Mouse (Mus musculus): ENCODE measurements around the gene Zmynd11. TPM values are rescaled to one million over a fixed set of nuclear protein-coding genes. Genes with fewer than 3 reads are reported as not detected.

Zmynd11 gene
- polyA plus RNA-seq, 1 experiment from 2014 or later: 87.9 TPM

GRCm38 (mm10) chr13:9708433-9709240, 56.5 kb downstream of the Zmynd11 start:
- WGBS: 77% methylated on average over 7 of the region's 7 CpGs
- H3K27ac ChIP-seq: no peak overlapping the region
- H3K36me3 ChIP-seq: no peaks in the 10 kb centered on the region
- H3K27me3 ChIP-seq (replicated peaks): no peaks in the 10 kb centered on the region
- H3K9ac ChIP-seq: no peak overlapping the region
- H3K9me3 ChIP-seq: no peaks in the 10 kb centered on the region
- no peak overlapping the region for H3K4me3 ChIP-seq (replicated peaks)
- no peak overlapping the region for H3K4me2 ChIP-seq (replicated peaks)
- no peaks in the 10 kb centered on the region for H3K4me1 ChIP-seq (replicated peaks)
- peak; percentile 45; the same call in 1 of the 2 replicates for ATAC-seq

DNA sequence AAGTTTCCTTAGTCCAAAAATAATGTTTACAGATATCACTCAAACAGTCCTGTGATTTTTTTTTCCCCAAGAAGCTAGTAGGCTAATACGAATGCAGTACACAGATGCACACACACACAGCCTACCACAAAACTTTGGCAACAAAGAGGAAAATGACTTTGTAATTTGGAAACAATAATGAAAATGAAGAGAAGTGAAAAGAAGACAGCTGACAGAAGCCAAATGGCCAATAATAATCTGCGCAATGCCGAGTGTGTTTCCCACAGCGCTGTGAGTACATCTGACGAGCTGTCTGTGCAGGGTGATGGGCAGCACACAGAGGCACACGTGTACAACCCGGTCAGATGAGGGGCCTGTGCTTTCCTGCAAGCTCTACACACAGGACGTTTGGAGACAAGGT, 58.4 kb downstream of the Zmynd11 start:
- H3K9ac ChIP-seq: no peak overlapping the region
- WGBS: 90% methylated on average over 8 of the region's 8 CpGs
- no peaks in the 10 kb centered on the region for H3K36me3 ChIP-seq
- no peaks in the 10 kb centered on the region for H3K4me1 ChIP-seq (replicated peaks)
- no peaks in the 10 kb centered on the region for H3K27me3 ChIP-seq (replicated peaks)
- H3K4me2 ChIP-seq (replicated peaks): no peak overlapping the region
- no peaks in the 10 kb centered on the region for H3K9me3 ChIP-seq
- no peak for ATAC-seq
- H3K27ac ChIP-seq: no peak overlapping the region
- no peak overlapping the region for H3K4me3 ChIP-seq (replicated peaks)

- WGBS: 75% methylated on average over 12 of the region's 12 CpGs
- no peaks in the 10 kb centered on the region for H3K9me3 ChIP-seq
- no peak overlapping the region for H3K4me3 ChIP-seq (replicated peaks)
- no peak overlapping the region for H3K27ac ChIP-seq
- H3K27me3 ChIP-seq (replicated peaks): no peaks in the 10 kb centered on the region
- ATAC-seq: no peak
- no peak overlapping the region for H3K9ac ChIP-seq
- H3K4me1 ChIP-seq (replicated peaks): no peaks in the 10 kb centered on the region
- no peak overlapping the region for H3K4me2 ChIP-seq (replicated peaks)
- no peaks in the 10 kb centered on the region for H3K36me3 ChIP-seq
Measured at GRCm38 (mm10) chr13:9702615-9703235, 62.4 kb downstream of the Zmynd11 start.

- Histone ChIP-seq H3K4me3 (replicated peaks) (no peak overlapping the region), H3K9ac (no peak overlapping the region), H3K27me3 (replicated peaks) (no peaks in the 10 kb centered on the region), H3K4me1 (replicated peaks) (no peaks in the 10 kb centered on the region), H3K27ac (no peak overlapping the region), H3K9me3 (no peaks in the 10 kb centered on the region), H3K4me2 (replicated peaks) (no peak overlapping the region), H3K36me3 (peaks cover 5% of the 10 kb centered on the region; the same call in 1 of the 2 replicates)
- WGBS: 97% methylated on average over 4 of the region's 4 CpGs
- no peak for ATAC-seq
Measured at GRCm38 (mm10) chr13:9697340-9697739, 67.8 kb downstream of the Zmynd11 start.

DNA sequence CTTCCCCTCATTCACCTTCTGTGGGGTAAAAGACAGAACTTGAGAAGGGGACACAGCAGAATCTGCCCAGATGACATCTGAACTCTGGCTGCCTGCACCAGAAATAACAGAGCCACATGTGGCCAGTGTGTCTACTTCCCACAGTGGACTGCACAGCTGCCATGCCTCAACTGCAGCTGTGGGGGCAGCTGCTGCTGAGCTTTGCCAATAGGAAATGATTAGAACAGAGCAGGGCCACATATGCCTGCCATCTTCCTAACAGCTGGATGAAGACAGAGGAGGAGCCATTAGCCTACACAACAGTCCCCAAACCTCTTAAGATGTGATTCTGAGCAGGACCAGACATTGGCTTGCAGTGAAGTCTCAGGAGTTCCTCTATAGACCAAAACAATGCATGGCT, 69.3 kb downstream of the Zmynd11 start:
- Histone ChIP-seq H3K27ac (no peak overlapping the region), H3K4me3 (replicated peaks) (no peak overlapping the region), H3K9ac (no peak overlapping the region), H3K4me1 (replicated peaks) (no peaks in the 10 kb centered on the region), H3K4me2 (replicated peaks) (no peak overlapping the region), H3K9me3 (no peaks in the 10 kb centered on the region), H3K36me3 (peaks cover 13% of the 10 kb centered on the region; the same call in 1 of the 2 replicates), H3K27me3 (replicated peaks) (no peaks in the 10 kb centered on the region)
- ATAC-seq: peak; percentile 47; the same call in 1 of the 2 replicates

DNA sequence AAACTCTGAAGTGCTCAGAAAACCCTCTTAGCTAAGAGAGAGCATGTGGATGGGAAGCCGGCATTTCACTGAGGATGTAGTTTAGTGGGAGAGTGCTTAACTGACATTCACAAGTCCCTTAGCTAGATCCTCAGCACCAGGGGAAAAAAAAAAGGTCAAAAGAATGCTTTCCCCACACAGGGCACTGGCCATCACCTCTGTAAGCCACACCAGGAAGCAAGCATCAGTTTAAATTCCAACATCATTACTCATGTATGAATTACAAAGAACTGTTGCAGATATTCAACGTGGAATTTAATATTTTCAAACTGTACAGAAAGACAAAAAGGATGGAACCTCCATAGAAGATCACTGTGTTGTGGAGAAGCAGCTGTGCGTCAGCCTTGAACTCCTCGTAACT, 69.7 kb downstream of the Zmynd11 start:
- Histone ChIP-seq H3K27ac (no peak overlapping the region), H3K36me3 (peaks cover 18% of the 10 kb centered on the region; the same call in 1 of the 2 replicates), H3K4me3 (replicated peaks) (no peak overlapping the region), H3K9me3 (no peaks in the 10 kb centered on the region), H3K4me2 (replicated peaks) (no peak overlapping the region), H3K27me3 (replicated peaks) (no peaks in the 10 kb centered on the region), H3K9ac (no peak overlapping the region), H3K4me1 (replicated peaks) (no peaks in the 10 kb centered on the region)
- ATAC-seq: no peak
- 79% methylated on average over 4 of the region's 4 CpGs for WGBS

GRCm38 (mm10) chr13:9694651-9695050, 70.5 kb downstream of the Zmynd11 start:
- WGBS: 93% methylated on average over 6 of the region's 6 CpGs
- H3K36me3 ChIP-seq: peaks cover 18% of the 10 kb centered on the region; the same call in 1 of the 2 replicates
- H3K4me2 ChIP-seq (replicated peaks): no peak overlapping the region
- no peaks in the 10 kb centered on the region for H3K9me3 ChIP-seq
- no peaks in the 10 kb centered on the region for H3K4me1 ChIP-seq (replicated peaks)
- no peak overlapping the region for H3K27ac ChIP-seq
- no peaks in the 10 kb centered on the region for H3K27me3 ChIP-seq (replicated peaks)
- H3K4me3 ChIP-seq (replicated peaks): no peak overlapping the region
- H3K9ac ChIP-seq: no peak overlapping the region
- no peak for ATAC-seq

DNA sequence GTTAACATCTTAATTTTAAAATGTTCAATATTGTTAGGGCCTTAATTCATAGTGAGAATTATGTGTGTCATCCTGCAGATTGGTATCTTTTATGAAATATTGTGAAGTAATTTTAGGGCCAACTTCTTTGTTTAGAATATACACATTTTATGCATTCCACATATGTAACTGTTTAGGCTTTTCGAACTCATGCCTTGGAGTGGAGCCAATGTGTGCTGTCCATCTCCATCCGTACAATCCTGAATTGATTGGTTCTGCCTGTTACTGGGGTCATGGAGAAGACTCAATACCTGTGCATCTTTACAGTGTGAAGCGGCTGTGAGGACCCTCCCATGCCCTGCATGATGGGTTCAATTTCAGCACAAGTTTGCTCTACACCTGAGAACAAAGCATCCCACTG, 72.3 kb downstream of the Zmynd11 start:
- H3K9me3 ChIP-seq: no peaks in the 10 kb centered on the region

GRCm38 (mm10) chr13:9689366-9689765, 75.8 kb downstream of the Zmynd11 start:
- peaks cover 42% of the 10 kb centered on the region for H3K36me3 ChIP-seq
- 81% methylated on average over 16 of the region's 16 CpGs for WGBS
- no peaks in the 10 kb centered on the region for H3K4me1 ChIP-seq (replicated peaks)
- no peaks in the 10 kb centered on the region for H3K27me3 ChIP-seq (replicated peaks)
- no peak for ATAC-seq
- H3K4me2 ChIP-seq (replicated peaks): no peak overlapping the region
- H3K9ac ChIP-seq: no peak overlapping the region
- no peak overlapping the region for H3K4me3 ChIP-seq (replicated peaks)
- H3K9me3 ChIP-seq: no peaks in the 10 kb centered on the region
- H3K27ac ChIP-seq: no peak overlapping the region

More for the DNA sequence above, 72.3 kb downstream of the Zmynd11 start:
- Histone ChIP-seq H3K9ac (no peak overlapping the region), H3K27me3 (replicated peaks) (no peaks in the 10 kb centered on the region), H3K4me2 (replicated peaks) (no peak overlapping the region), H3K4me3 (replicated peaks) (no peak overlapping the region), H3K4me1 (replicated peaks) (no peaks in the 10 kb centered on the region), H3K36me3 (peaks cover 30% of the 10 kb centered on the region), H3K27ac (no peak overlapping the region)
- WGBS: 73% methylated on average over 3 of the region's 3 CpGs
- ATAC-seq: no peak

GRCm38 (mm10) chr13:9686765-9687164, 78.4 kb downstream of the Zmynd11 start:
- WGBS: 87% methylated on average over 11 of the region's 11 CpGs
- Histone ChIP-seq H3K9me3 (no peaks in the 10 kb centered on the region), H3K4me1 (replicated peaks) (no peaks in the 10 kb centered on the region), H3K27ac (no peak overlapping the region), H3K9ac (no peak overlapping the region), H3K4me2 (replicated peaks) (no peak overlapping the region), H3K36me3 (peaks cover 42% of the 10 kb centered on the region), H3K27me3 (replicated peaks) (no peaks in the 10 kb centered on the region), H3K4me3 (replicated peaks) (no peak overlapping the region)
- ATAC-seq: no peak

- H3K36me3 ChIP-seq: peaks cover 37% of the 10 kb centered on the region
- H3K27me3 ChIP-seq (replicated peaks): no peaks in the 10 kb centered on the region
- ATAC-seq: no peak
- no peaks in the 10 kb centered on the region for H3K9me3 ChIP-seq
- H3K4me2 ChIP-seq (replicated peaks): no peak overlapping the region
- WGBS: 90% methylated on average over 7 of the region's 7 CpGs
- H3K9ac ChIP-seq: no peak overlapping the region
- H3K4me3 ChIP-seq (replicated peaks): no peak overlapping the region
- H3K4me1 ChIP-seq (replicated peaks): no peaks in the 10 kb centered on the region
- no peak overlapping the region for H3K27ac ChIP-seq
Measured at GRCm38 (mm10) chr13:9686261-9686660, 78.9 kb downstream of the Zmynd11 start.

DNA sequence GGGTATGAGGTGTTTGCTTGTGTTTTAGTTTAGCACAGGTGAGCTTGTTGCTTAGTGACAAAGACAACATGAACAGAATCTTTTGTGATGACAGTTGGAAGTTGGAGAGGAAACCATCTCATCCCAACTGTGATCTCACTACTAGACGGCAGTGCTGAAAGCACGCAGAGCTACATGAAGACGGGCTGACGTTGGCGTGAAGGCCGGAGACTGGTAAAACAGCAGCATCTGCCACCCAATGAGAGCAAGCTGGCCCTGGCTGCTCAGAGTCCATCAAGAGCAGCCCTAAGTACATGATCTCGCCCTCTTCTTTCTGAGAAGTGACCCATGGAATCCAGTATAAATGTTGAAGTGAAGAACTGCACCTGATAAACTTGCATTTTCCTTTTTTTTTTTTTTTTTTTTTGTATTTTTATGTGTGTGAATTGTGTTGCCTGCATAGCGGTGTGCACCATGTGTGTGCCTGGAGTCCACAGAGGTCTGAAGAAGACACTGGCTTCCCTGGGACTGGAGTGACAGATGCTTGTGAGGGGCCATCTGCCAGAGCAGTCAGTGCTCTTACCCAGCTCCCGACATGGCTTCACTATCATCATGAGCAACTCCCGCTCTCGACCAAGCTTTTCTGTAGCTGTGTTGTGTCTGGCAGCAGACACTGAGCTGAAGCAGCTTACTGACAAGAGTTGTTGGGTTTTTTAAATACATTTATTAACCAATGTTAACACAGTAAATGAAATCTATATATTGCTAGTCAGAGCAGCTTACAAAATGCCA, 80.8 kb downstream of the Zmynd11 start:
- no peak overlapping the region for H3K4me3 ChIP-seq (replicated peaks)
- no peak overlapping the region for H3K9ac ChIP-seq
- no peak overlapping the region for H3K4me2 ChIP-seq (replicated peaks)
- H3K36me3 ChIP-seq: peaks cover 29% of the 10 kb centered on the region
- 93% methylated on average over 11 of the region's 11 CpGs for WGBS
- ATAC-seq: no peak
- no peaks in the 10 kb centered on the region for H3K27me3 ChIP-seq (replicated peaks)
- no peaks in the 10 kb centered on the region for H3K4me1 ChIP-seq (replicated peaks)
- H3K27ac ChIP-seq: no peak overlapping the region
- no peaks in the 10 kb centered on the region for H3K9me3 ChIP-seq
